Mouse (Mus musculus): ENCODE results near the gene Gap43. TPM values are rescaled to one million over a fixed set of nuclear protein-coding genes. Genes with fewer than 3 reads are reported as not detected.

The Gap43 gene
- polyA plus RNA-seq, 1 experiment from 2014 or later = 44.0 TPM

DNA sequence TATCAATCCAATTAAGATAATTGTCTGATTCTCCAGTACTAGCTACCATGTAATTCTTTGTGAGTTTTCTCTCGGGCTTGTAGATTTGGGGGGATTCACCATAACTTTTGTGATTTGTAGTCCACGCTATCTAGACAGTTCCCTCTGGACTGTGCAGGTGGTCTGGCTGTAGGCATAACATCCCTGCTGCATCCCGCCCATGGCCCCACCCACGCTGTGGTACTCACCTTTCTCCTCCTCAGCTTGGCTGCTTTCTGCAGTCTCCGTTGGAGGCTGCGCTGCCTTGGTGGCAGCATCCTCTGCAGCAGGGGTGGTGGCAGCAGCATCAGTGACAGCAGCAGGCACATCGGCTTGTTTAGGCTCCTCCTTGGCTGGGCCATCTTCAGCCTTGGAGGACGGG lies 48.9 kb downstream of the Gap43 start:
- WGBS = 84% methylated on average over 8 of the region's 8 CpGs

GRCm38 (mm10) chr16:42284005-42284404 lies 56.4 kb downstream of the Gap43 start:
- H3K36me3 ChIP-seq (ENCODE audit: control insufficient read depth, insufficient read depth, low read length) = no peaks in the 10 kb centered on the region
- H3K4me3 ChIP-seq (ENCODE audit: low read depth, low read length) = no peak overlapping the region
- ATAC-seq (ENCODE audit: insufficient number of reproducible peaks, low FRiP score, low TSS enrichment, low read depth) (no peak), DNase-seq (ENCODE audit: low spot score) (no peak)
- no peak overlapping the region for H3K9ac ChIP-seq (ENCODE audit: low read length)
- no peaks in the 10 kb centered on the region for H3K27me3 ChIP-seq (ENCODE audit: control insufficient read depth, insufficient read depth, low read length)
- H3K4me1 ChIP-seq (ENCODE audit: control insufficient read depth, insufficient read depth, low read length) = no peaks in the 10 kb centered on the region
- H3K27ac ChIP-seq (replicated peaks; ENCODE audit: low read depth, low read length) = no peak overlapping the region
- H3K4me2 ChIP-seq (ENCODE audit: low read depth, severe bottlenecking) = no peak overlapping the region
- 74% methylated on average over 3 of the region's 3 CpGs for WGBS
- H3K9me3 ChIP-seq (ENCODE audit: control insufficient read depth, low read length) = no peaks in the 10 kb centered on the region

More for the DNA sequence above, 48.9 kb downstream of the Gap43 start:
- Histone ChIP-seq H3K27ac (replicated peaks; ENCODE audit: low read depth, low read length) (no peak overlapping the region), H3K27me3 (ENCODE audit: control insufficient read depth, insufficient read depth, low read length) (no peaks in the 10 kb centered on the region), H3K4me1 (ENCODE audit: control insufficient read depth, insufficient read depth, low read length) (no peaks in the 10 kb centered on the region), H3K9me3 (ENCODE audit: control insufficient read depth, low read length) (no peaks in the 10 kb centered on the region), H3K36me3 (ENCODE audit: control insufficient read depth, insufficient read depth, low read length) (no peaks in the 10 kb centered on the region), H3K4me3 (ENCODE audit: low read depth, low read length) (no peak overlapping the region), H3K9ac (ENCODE audit: low read length) (no peak overlapping the region), H3K4me2 (ENCODE audit: low read depth, severe bottlenecking) (no peak overlapping the region)
- ATAC-seq (ENCODE audit: insufficient number of reproducible peaks, low FRiP score, low TSS enrichment, low read depth) (no peak), DNase-seq (ENCODE audit: low spot score) (no peak)

GRCm38 (mm10) chr16:42277713-42278112 lies 62.7 kb downstream of the Gap43 start:
- ATAC-seq (ENCODE audit: insufficient number of reproducible peaks, low FRiP score, low TSS enrichment, low read depth) (no peak), DNase-seq (ENCODE audit: low spot score) (no peak)
- H3K4me2 ChIP-seq (ENCODE audit: low read depth, severe bottlenecking) = no peak overlapping the region
- H3K9me3 ChIP-seq (ENCODE audit: control insufficient read depth, low read length) = no peaks in the 10 kb centered on the region
- no peaks in the 10 kb centered on the region for H3K27me3 ChIP-seq (ENCODE audit: control insufficient read depth, insufficient read depth, low read length)
- H3K36me3 ChIP-seq (ENCODE audit: control insufficient read depth, insufficient read depth, low read length) = no peaks in the 10 kb centered on the region
- H3K4me3 ChIP-seq (ENCODE audit: low read depth, low read length) = no peak overlapping the region
- WGBS = 89% methylated on average over 2 of the region's 2 CpGs
- H3K9ac ChIP-seq (ENCODE audit: low read length) = no peak overlapping the region
- H3K4me1 ChIP-seq (ENCODE audit: control insufficient read depth, insufficient read depth, low read length) = no peaks in the 10 kb centered on the region
- no peak overlapping the region for H3K27ac ChIP-seq (replicated peaks; ENCODE audit: low read depth, low read length)

GRCm38 (mm10) chr16:42277268-42277667 lies 63.2 kb downstream of the Gap43 start:
- ATAC-seq (ENCODE audit: insufficient number of reproducible peaks, low FRiP score, low TSS enrichment, low read depth) = no peak
- Histone ChIP-seq H3K4me3 (ENCODE audit: low read depth, low read length) (no peak overlapping the region), H3K9me3 (ENCODE audit: control insufficient read depth, low read length) (no peaks in the 10 kb centered on the region), H3K27ac (replicated peaks; ENCODE audit: low read depth, low read length) (no peak overlapping the region), H3K9ac (ENCODE audit: low read length) (no peak overlapping the region), H3K4me2 (ENCODE audit: low read depth, severe bottlenecking) (no peak overlapping the region), H3K4me1 (ENCODE audit: control insufficient read depth, insufficient read depth, low read length) (no peaks in the 10 kb centered on the region), H3K36me3 (ENCODE audit: control insufficient read depth, insufficient read depth, low read length) (no peaks in the 10 kb centered on the region), H3K27me3 (ENCODE audit: control insufficient read depth, insufficient read depth, low read length) (no peaks in the 10 kb centered on the region)
- no peak for DNase-seq (ENCODE audit: low spot score)
- WGBS = 71% methylated on average over 8 of the region's 8 CpGs

DNA sequence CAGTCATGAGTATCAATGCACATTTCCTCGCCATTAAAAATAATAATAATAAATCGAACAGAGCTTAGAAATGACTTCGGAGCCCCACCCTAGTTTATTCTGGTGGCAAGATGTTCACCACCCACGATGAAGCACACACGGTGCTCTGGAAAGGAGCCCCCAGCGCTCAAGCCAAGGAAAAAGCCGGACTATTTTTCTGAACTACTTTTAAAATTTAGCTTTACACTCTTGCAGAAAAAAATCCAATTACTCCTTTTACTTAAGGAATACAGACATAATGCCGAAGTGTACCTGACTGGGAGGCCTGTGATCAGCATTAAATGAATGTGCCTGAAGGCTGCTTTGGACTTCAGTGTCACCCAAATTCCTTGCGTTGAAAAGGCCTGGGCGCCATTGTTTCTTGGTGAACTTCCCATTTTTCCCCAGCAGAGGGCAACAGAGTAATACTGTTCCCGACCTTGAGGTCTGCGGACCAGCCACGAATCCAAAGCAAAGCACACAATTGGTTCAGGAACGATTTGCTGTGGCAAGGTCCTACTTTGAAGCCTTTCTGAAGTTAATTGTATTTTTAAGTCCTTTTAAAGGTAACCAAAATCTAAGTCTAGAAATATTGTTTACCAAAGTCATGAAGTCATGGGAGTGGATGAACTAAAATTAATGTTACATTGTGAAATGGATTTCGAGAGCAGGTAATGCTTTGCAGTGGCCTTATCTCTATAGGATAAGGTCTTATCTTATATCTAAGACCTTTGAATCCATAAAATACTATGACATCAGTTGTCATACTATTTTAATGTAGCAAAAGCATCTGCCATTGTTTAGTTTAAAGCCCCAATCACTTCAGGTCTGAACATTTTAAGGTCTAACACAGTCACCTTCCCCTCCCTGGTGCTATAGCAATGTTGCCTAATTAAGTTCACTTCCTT lies 64.0 kb downstream of the Gap43 start:
- H3K4me3 ChIP-seq (ENCODE audit: low read depth, low read length) = no peak overlapping the region
- no peak overlapping the region for H3K27ac ChIP-seq (replicated peaks; ENCODE audit: low read depth, low read length)
- 38% methylated on average over 15 of the region's 15 CpGs for WGBS
- DNase-seq (ENCODE audit: low spot score) (peak; percentile 84), ATAC-seq (ENCODE audit: insufficient number of reproducible peaks, low FRiP score, low TSS enrichment, low read depth) (peak; percentile 51; the same call in 1 of the 2 replicates)
- H3K36me3 ChIP-seq (ENCODE audit: control insufficient read depth, insufficient read depth, low read length) = no peaks in the 10 kb centered on the region
- H3K9ac ChIP-seq (ENCODE audit: low read length) = no peak overlapping the region
- no peaks in the 10 kb centered on the region for H3K27me3 ChIP-seq (ENCODE audit: control insufficient read depth, insufficient read depth, low read length)
- no peaks in the 10 kb centered on the region for H3K9me3 ChIP-seq (ENCODE audit: control insufficient read depth, low read length)
- H3K4me1 ChIP-seq (ENCODE audit: control insufficient read depth, insufficient read depth, low read length) = no peaks in the 10 kb centered on the region
- no peak overlapping the region for H3K4me2 ChIP-seq (ENCODE audit: low read depth, severe bottlenecking)

DNA sequence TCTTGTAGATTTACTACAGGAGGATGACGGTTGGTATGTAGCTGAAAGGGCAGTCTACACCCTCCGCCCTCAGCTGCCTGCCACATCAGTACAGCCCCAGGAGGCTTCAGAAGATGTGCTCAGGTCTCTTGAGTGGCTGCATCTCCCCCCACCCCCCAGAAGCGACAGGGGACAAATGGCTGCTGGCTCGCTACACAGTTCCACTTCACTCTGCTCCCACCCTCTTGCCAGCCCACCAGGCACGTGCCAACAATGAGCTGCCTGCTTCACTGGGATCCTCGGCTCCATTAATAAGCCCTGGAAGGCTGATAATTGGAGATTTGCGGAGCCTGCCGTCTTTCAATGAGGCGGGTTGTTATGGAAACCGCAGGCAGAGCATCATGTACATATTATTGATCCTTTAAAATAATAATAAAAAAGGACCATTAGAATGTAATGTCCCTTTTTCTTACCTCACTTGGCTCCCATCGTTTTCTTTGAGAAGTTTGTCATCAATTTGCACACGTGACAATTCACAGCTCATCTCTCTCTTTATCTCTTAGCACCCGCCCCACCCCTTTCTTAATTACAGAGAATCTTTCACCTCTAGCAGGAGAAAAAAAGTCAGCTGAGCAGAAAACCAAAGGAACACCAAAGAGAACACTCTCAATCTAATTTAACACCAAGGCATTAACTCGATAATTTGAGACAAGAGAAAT lies 64.8 kb downstream of the Gap43 start:
- ATAC-seq (ENCODE audit: insufficient number of reproducible peaks, low FRiP score, low TSS enrichment, low read depth) = no peak
- no peaks in the 10 kb centered on the region for H3K9me3 ChIP-seq (ENCODE audit: control insufficient read depth, low read length)
- H3K27ac ChIP-seq (replicated peaks; ENCODE audit: low read depth, low read length) = no peak overlapping the region
- no peak overlapping the region for H3K4me3 ChIP-seq (ENCODE audit: low read depth, low read length)
- no peaks in the 10 kb centered on the region for H3K27me3 ChIP-seq (ENCODE audit: control insufficient read depth, insufficient read depth, low read length)
- WGBS = 38% methylated on average over 14 of the region's 14 CpGs
- no peaks in the 10 kb centered on the region for H3K36me3 ChIP-seq (ENCODE audit: control insufficient read depth, insufficient read depth, low read length)
- H3K4me1 ChIP-seq (ENCODE audit: control insufficient read depth, insufficient read depth, low read length) = no peaks in the 10 kb centered on the region
- DNase-seq (ENCODE audit: low spot score) = no peak
- no peak overlapping the region for H3K9ac ChIP-seq (ENCODE audit: low read length)
- H3K4me2 ChIP-seq (ENCODE audit: low read depth, severe bottlenecking) = no peak overlapping the region

DNA sequence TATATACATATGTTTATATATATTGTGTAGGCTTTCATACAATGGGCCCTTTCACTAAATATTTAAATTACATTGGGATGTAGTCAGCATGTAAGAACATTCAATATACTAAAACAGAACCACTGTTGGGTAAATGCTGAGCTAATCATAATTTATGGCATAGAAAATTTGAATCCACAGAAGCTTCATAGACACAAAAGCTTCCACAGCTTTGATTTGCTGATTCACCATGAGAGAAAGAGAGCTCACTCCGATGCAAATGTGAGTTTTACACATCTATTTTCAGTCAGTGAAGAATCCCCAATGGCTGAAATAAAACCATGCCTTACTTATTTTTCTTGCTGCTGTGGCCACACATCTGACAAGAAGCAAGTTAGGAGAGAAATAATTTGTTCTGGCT lies 69.2 kb downstream of the Gap43 start:
- Histone ChIP-seq H3K27ac (replicated peaks; ENCODE audit: low read depth, low read length) (no peak overlapping the region), H3K4me3 (ENCODE audit: low read depth, low read length) (no peak overlapping the region), H3K9me3 (ENCODE audit: control insufficient read depth, low read length) (no peaks in the 10 kb centered on the region), H3K4me1 (ENCODE audit: control insufficient read depth, insufficient read depth, low read length) (peaks cover 5% of the 10 kb centered on the region; the same call in 1 of the 2 replicates), H3K36me3 (ENCODE audit: control insufficient read depth, insufficient read depth, low read length) (no peaks in the 10 kb centered on the region), H3K9ac (ENCODE audit: low read length) (no peak overlapping the region), H3K27me3 (ENCODE audit: control insufficient read depth, insufficient read depth, low read length) (no peaks in the 10 kb centered on the region), H3K4me2 (ENCODE audit: low read depth, severe bottlenecking) (no peak overlapping the region)
- ATAC-seq (ENCODE audit: insufficient number of reproducible peaks, low FRiP score, low TSS enrichment, low read depth) = no peak
- no peak for DNase-seq (ENCODE audit: low spot score)
- 82% methylated on average over 1 of the region's 1 CpGs for WGBS

- Histone ChIP-seq H3K36me3 (ENCODE audit: control insufficient read depth, insufficient read depth, low read length) (no peaks in the 10 kb centered on the region), H3K9ac (ENCODE audit: low read length) (no peak overlapping the region), H3K4me3 (ENCODE audit: low read depth, low read length) (no peak overlapping the region), H3K27me3 (ENCODE audit: control insufficient read depth, insufficient read depth, low read length) (no peaks in the 10 kb centered on the region), H3K9me3 (ENCODE audit: control insufficient read depth, low read length) (no peaks in the 10 kb centered on the region), H3K4me2 (ENCODE audit: low read depth, severe bottlenecking) (no peak overlapping the region), H3K27ac (replicated peaks; ENCODE audit: low read depth, low read length) (no peak overlapping the region), H3K4me1 (ENCODE audit: control insufficient read depth, insufficient read depth, low read length) (peaks cover 5% of the 10 kb centered on the region; the same call in 1 of the 2 replicates)
- no peak for DNase-seq (ENCODE audit: low spot score)
- 51% methylated on average over 2 of the region's 2 CpGs for WGBS
- ATAC-seq (ENCODE audit: insufficient number of reproducible peaks, low FRiP score, low TSS enrichment, low read depth) = no peak
These were observed 70.9 kb downstream of the Gap43 start for GRCm38 (mm10) chr16:42269587-42269967.

Measured in limb, embryonic 11.5 days (tissue).